Mouse (Mus musculus) v-Abl transformed pro-B cells (cell line): ENCODE measurements around the gene Tnfsfm13.

ENCODE experiments used
- in situ Hi-C, 2 experiments: fragments of 400-800 bp; cut with MboI; formaldehyde crosslinking; loops; one replicate each; pipeline ENCODE4 v1.15.1; 2025; ENCODE audit not compliant: unreplicated experiment in 2 of 2

Tnfsfm13 gene

DNA sequence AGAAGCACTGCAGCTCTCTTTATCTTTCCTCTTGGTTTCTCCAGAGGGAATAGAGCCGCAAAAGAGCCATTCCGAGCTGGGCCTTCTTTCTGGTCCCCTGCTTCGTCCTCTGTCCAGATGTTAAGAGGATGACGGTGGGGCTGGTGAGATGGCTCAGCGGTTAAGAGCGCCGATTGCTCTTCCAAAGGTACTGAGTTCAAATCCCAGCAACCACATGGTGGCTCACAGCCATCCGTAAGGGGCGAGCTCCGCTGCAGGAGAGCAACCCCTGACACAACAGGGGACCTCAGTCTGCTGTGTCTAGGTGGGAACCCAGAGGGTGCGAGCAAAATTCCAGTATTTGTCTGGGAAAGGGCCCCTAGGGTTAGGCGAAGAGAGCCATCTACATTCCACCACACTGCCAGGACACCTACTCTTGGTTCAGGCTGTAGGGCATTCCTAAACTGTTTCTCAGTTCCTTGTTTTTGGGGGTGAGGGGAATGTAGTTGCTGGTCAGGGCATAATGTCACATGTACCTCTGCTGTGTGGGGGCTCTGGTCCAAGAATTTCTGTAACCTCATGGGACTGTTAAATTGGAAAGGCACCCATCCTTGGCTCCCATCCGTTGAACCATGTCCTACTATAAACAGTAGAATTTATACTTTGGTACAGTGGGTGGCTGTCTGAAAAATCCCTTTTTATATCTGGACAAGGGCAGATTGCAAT is 32.8 kb downstream of the Tnfsfm13 start:
- in situ Hi-C loops, result no loop called here

DNA sequence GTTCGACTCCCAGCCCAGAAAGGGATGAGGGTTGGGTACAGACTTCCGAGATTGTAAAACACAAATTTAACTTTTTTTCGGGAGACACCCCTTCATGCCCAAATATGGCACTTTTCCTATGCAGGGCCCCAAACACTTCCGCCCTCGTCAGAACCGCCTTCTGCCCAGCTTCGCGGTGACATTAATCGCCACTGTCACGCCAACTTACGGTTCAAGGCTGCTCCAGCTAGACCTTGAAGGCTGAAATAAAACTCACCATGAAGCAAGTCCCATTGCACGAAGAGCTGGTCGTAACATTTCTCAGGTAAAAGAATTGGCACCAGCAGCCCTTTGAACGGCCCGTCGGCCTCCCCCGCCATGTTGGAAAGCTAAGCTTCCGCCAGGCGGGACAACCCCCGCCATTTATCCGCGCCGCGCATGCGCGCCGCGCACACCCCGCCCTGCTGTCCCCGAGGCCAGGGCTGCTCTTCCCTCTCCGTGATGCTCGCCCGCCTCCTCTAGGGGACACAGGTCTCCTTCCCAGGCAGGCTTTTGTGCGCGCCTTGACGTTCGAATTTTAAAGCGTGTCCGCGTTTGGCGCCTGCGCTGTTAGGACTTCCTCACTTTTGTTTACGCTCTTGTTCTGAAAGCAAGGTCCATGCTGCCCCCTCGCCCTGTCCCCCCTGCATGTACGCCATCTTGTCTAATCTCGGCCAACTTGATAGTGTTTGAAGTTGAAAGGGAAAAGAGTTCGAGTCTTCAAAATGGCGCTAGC is 33.5 kb downstream of the Tnfsfm13 start, which contains the start of gene Mpdu1:
Mpdu1 (minus strand) TSS at position 430 of the 754 bp plus-strand sequence.
- in situ Hi-C loops, result no loop called here

- in situ Hi-C loops, result no loop called here
Measured at GRCm38 (mm10) chr11:69661221-69661881, 34.5 kb downstream of the Tnfsfm13 start.

DNA sequence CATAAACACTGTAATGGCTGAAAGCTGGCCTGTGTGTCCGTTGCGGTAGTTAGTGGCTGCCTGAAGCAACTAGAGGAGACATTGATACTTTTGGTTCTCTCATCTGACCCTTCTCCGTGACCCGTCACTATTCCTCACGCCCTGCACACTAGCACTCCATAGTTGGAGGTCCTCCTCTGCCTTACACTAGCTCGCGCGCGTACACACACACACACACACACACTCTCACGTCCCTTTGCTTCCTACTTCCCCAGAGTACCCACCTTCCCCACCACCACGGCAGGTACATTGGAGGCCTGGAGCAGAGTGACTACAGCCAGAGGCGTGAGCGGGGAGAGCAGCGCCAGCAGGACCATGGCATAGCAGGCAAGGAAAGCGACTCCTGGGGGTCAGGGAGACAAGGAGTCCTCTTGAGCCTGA is 38.4 kb downstream of the Tnfsfm13 start:
- in situ Hi-C loops, result no loop called here

- in situ Hi-C loops, result no loop called here
Measured at GRCm38 (mm10) chr11:69656617-69657461, 39.1 kb downstream of the Tnfsfm13 start.

GRCm38 (mm10) chr11:69656065-69656455 is 39.8 kb downstream of the Tnfsfm13 start:
- in situ Hi-C loops, result no loop called here

- in situ Hi-C loops, result no loop called here
Measured at GRCm38 (mm10) chr11:69655264-69656064, 40.4 kb downstream of the Tnfsfm13 start, which contains the start of gene Sox15. Gene Sox15 (plus strand): TSS chr11:69655314.

DNA sequence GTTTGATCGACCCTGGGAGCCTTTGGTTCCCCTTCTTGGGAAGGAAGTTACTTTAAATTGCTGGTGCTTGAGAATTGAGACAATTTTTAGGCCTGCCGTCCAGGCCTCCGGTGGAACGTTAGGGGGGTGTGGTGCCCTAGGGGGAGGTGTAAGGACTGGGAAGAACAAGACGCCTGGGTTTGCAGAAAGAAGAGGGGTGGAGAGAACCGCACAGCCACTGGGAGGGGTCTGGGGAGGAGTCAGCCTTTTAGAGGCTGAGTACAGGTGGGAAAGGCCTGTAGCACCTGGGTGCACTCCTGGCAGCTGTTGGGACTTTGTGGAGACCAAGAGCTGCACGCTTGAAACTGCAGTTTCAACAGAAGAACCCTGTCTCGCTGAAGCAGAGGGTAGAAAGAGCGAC is 41.1 kb downstream of the Tnfsfm13 start:
- in situ Hi-C loops, result no loop called here

- in situ Hi-C loops, result no loop called here
Measured at GRCm38 (mm10) chr11:69653399-69653798, 42.5 kb downstream of the Tnfsfm13 start.

DNA sequence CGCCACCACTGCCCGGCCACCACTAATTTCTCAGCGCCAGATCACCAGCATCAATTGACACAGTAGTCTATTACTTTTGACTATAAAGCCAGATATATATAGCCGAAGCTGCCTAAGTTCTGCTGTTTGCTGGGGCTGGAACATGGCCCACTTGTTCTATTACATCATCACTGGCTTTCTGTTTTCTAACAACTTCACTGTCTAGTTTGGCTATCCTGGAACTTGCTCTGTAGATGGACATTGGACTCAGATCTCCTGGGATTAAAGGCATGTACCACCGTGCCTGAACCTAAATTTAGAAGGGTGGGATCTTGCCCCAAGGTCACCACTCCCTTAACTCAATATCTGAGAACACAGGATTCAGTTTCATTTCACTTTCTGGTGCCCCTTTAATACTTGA is 50.0 kb downstream of the Tnfsfm13 start:
- in situ Hi-C loops, result no loop called here

GRCm38 (mm10) chr11:69635471-69635870 is 60.4 kb downstream of the Tnfsfm13 start:
- in situ Hi-C loops, result loop anchor here in 1 of 2 experiments (10.0 kb wide), 1 partner anchor 119 kb away; the partner anchor contains the start of gene Polr2a

GRCm38 (mm10) chr11:69633128-69633866 is 62.6 kb downstream of the Tnfsfm13 start:
- in situ Hi-C loops, result loop anchor here in 1 of 2 experiments (10.0 kb wide), 1 partner anchor 122 kb away; the partner anchor contains the start of gene Polr2a
